Mouse (Mus musculus) MEL (cell line): ENCODE results near the gene Exoc3l2. TPM values are rescaled to one million over a fixed set of nuclear protein-coding genes. Genes with fewer than 3 reads are reported as not detected.

Experiments
- DNase-seq: peaks from one replicate; pipeline ENCODE4 v3.0.0; 2011; ENCODE audit warnings: low read depth, low spot score
- H3K27ac ChIP-seq: 2 replicates; pipeline ENCODE4 v1.5.1; 2012; ENCODE audit warnings: low read depth, mild to moderate bottlenecking, control low read depth, low read length, moderate library complexity; ENCODE audit not compliant: control insufficient read depth
- H3K27me3 ChIP-seq, 2 experiments: fragments of 150-350 bp in 1 of 2; sonication (generic) in 1 of 2; 2 replicates each; pipeline ENCODE4 v1.6.1; 2012; ENCODE audit warnings: low read length in 2 of 2, mild to moderate bottlenecking in 2 of 2, improper control_type of control experiment in 1 of 2, moderate library complexity in 1 of 2; ENCODE audit not compliant: insufficient read depth in 2 of 2, control insufficient read depth in 1 of 2
- H3K36me3 ChIP-seq, 2 experiments: 2 replicates each; pipeline ENCODE4 v1.6.1; 2012 to 2014; ENCODE audit warnings: low read length in 2 of 2, improper control_type of control experiment in 1 of 2, inconsistent platforms in 1 of 2, mild to moderate bottlenecking in 1 of 2; ENCODE audit not compliant: insufficient read depth in 2 of 2, control insufficient read depth in 1 of 2
- H3K4me1 ChIP-seq, 2 experiments: fragments of 150-350 bp in 1 of 2; sonication (generic) in 1 of 2; 2 replicates each; pipeline ENCODE4 v1.6.1; 2012; ENCODE audit warnings: low read length in 2 of 2, improper control_type of control experiment in 1 of 2, mild to moderate bottlenecking in 1 of 2; ENCODE audit not compliant: insufficient read depth in 2 of 2, control insufficient read depth in 1 of 2
- H3K4me3 ChIP-seq, 2 experiments: fragments of 150-350 bp in 1 of 2; sonication (generic) in 1 of 2; 2 replicates each; pipeline ENCODE4 v1.5.1; 2012; ENCODE audit warnings: low read depth in 2 of 2, low read length in 2 of 2, mild to moderate bottlenecking in 2 of 2, moderate library complexity in 2 of 2, control low read depth in 1 of 2, improper control_type of control experiment in 1 of 2; ENCODE audit not compliant: control insufficient read depth in 1 of 2, insufficient read depth in 1 of 2
- H3K79me2 ChIP-seq: 2 replicates; pipeline ENCODE4 v1.6.1; 2012; ENCODE audit warnings: mild to moderate bottlenecking, low read length, moderate library complexity; ENCODE audit not compliant: control insufficient read depth, poor library complexity, insufficient read depth
- H3K9ac ChIP-seq: 2 replicates; pipeline ENCODE4 v1.6.1; 2012; ENCODE audit warnings: low read depth, mild to moderate bottlenecking, control low read depth, low read length, moderate library complexity; ENCODE audit not compliant: control insufficient read depth, poor library complexity, severe bottlenecking
- H3K9me3 ChIP-seq: fragments of 150-350 bp; sonication (generic); replicated peaks from 2 replicates; pipeline ENCODE4 v1.6.1; 2012; ENCODE audit warnings: mild to moderate bottlenecking, low read length, improper control_type of control experiment, moderate library complexity; ENCODE audit not compliant: insufficient read depth
- CTCF ChIP-seq, 3 experiments: IDR thresholded peaks in 2 of 3; conservative IDR thresholded peaks in 1 of 3; 2 replicates each; pipeline ENCODE4 v1.5.1; 2011 to 2012; ENCODE audit warnings: low read length in 3 of 3, low read depth in 2 of 3, mild to moderate bottlenecking in 2 of 3, improper control_type of control experiment in 1 of 3, inconsistent platforms in 1 of 3, mixed read lengths in 1 of 3, moderate library complexity in 1 of 3; ENCODE audit not compliant: control insufficient read depth in 1 of 3, insufficient read depth in 1 of 3, poor library complexity in 1 of 3, severe bottlenecking in 1 of 3
- ELF1 ChIP-seq: IDR thresholded peaks from 2 replicates; pipeline ENCODE4 v1.6.1; 2014; ENCODE audit warnings: low read depth, mild to moderate bottlenecking, inconsistent platforms, low read length, improper control_type of control experiment, moderate library complexity
- EP300 ChIP-seq, 2 experiments: IDR thresholded peaks; 2 replicates each; pipeline ENCODE4 v1.6.1; 2011; ENCODE audit warnings: improper control_type of control experiment in 2 of 2, low read length in 2 of 2, low read depth in 1 of 2, mild to moderate bottlenecking in 1 of 2
- GABPA ChIP-seq: IDR thresholded peaks from 2 replicates; pipeline ENCODE4 v1.6.1; 2012; ENCODE audit warnings: low read depth, mild to moderate bottlenecking, inconsistent platforms, low read length, improper control_type of control experiment, moderate library complexity
- GATA1 ChIP-seq: IDR thresholded peaks from 2 replicates; pipeline ENCODE4 v1.6.1; 2011; ENCODE audit warnings: low read depth, low read length, improper control_type of control experiment
- HCFC1 ChIP-seq: IDR thresholded peaks from 2 replicates; pipeline ENCODE4 v1.6.1; 2012; ENCODE audit warnings: low read depth, mild to moderate bottlenecking, inconsistent platforms, low read length, improper control_type of control experiment, moderate library complexity
- KAT2A ChIP-seq: conservative IDR thresholded peaks from 2 replicates; pipeline ENCODE4 v1.6.1; 2012; ENCODE audit warnings: low read depth, low read length, improper control_type of control experiment, inconsistent platforms
- MAX ChIP-seq: IDR thresholded peaks from 2 replicates; pipeline ENCODE4 v1.6.1; 2011; ENCODE audit warnings: low read length, improper control_type of control experiment
- MAZ ChIP-seq: IDR thresholded peaks from 2 replicates; pipeline ENCODE4 v1.6.1; 2012; ENCODE audit warnings: low read depth, mild to moderate bottlenecking, inconsistent platforms, low read length, improper control_type of control experiment
- MXI1 ChIP-seq: IDR thresholded peaks from 2 replicates; pipeline ENCODE4 v1.6.1; 2011; ENCODE audit warnings: mild to moderate bottlenecking, low read depth, low read length, improper control_type of control experiment
- MYC ChIP-seq: IDR thresholded peaks from 2 replicates; pipeline ENCODE4 v1.6.1; 2011; ENCODE audit warnings: low read depth, mild to moderate bottlenecking, low read length, improper control_type of control experiment, moderate library complexity
- NELFE ChIP-seq: IDR thresholded peaks from 2 replicates; pipeline ENCODE4 v1.6.1; 2011; ENCODE audit warnings: low read depth, low read length, improper control_type of control experiment
- POLR2A ChIP-seq, 2 experiments: IDR thresholded peaks; 2 replicates each; pipeline ENCODE4 v1.6.1; 2011 to 2012; ENCODE audit warnings: low read length in 2 of 2, mild to moderate bottlenecking in 2 of 2, control low read depth in 1 of 2, improper control_type of control experiment in 1 of 2, low read depth in 1 of 2, moderate library complexity in 1 of 2; ENCODE audit not compliant: control insufficient read depth in 1 of 2, insufficient read depth in 1 of 2, poor library complexity in 1 of 2
- RCOR1 ChIP-seq: IDR thresholded peaks from 2 replicates; pipeline ENCODE4 v1.6.1; 2012; ENCODE audit warnings: low read depth, mild to moderate bottlenecking, inconsistent platforms, low read length, improper control_type of control experiment
- SIN3A ChIP-seq: IDR thresholded peaks from 2 replicates; pipeline ENCODE4 v1.6.1; 2012; ENCODE audit warnings: low read length, improper control_type of control experiment, inconsistent platforms
- TAL1 ChIP-seq: IDR thresholded peaks from 2 replicates; pipeline ENCODE4 v1.6.1; 2012; ENCODE audit warnings: mild to moderate bottlenecking, inconsistent platforms, low read length, moderate library complexity, mixed read lengths
- TBP ChIP-seq: IDR thresholded peaks from 2 replicates; pipeline ENCODE4 v1.8.0; 2011; ENCODE audit warnings: low read depth, low read length, improper control_type of control experiment
- UBTF ChIP-seq: IDR thresholded peaks from 2 replicates; pipeline ENCODE4 v1.6.1; 2012; ENCODE audit warnings: low read depth, mild to moderate bottlenecking, inconsistent platforms, low read length, improper control_type of control experiment, moderate library complexity, borderline replicate concordance; ENCODE audit not compliant: insufficient read depth
- ZKSCAN1 ChIP-seq: IDR thresholded peaks from 2 replicates; pipeline ENCODE4 v1.6.1; 2012; ENCODE audit warnings: low read depth, mild to moderate bottlenecking, inconsistent platforms, low read length, improper control_type of control experiment, moderate library complexity
- ZMIZ1 ChIP-seq: IDR thresholded peaks from 2 replicates; pipeline ENCODE4 v1.6.1; 2012; ENCODE audit warnings: low read depth, mild to moderate bottlenecking, inconsistent platforms, low read length, improper control_type of control experiment, moderate library complexity
- polyA plus RNA-seq, 2 experiments: library from polyadenylated mRNA; stranded (reverse) in 1 of 2; unstranded in 1 of 2; fragments of >175 nt in 1 of 2; fragments of >200 nt in 1 of 2; gene quantifications; 2 replicates each; pipeline versions ENCODE4 v1.2.1 to v1.2.4; 2012; ENCODE audit warnings: low replicate concordance in 2 of 2, low read depth in 1 of 2; ENCODE audit not compliant: insufficient read length in 2 of 2, insufficient read depth in 1 of 2, missing spikeins in 1 of 2
- total RNA-seq: library from RNA; depleted of rRNA; stranded (reverse); fragments of 300-350 nt; gene quantifications from 2 replicates; pipeline ENCODE4 v1.2.3, GENCODE M21; 2012

Gene Exoc3l2
- total and polyA plus RNA-seq, 3 experiments: 0.08 TPM; not detected in 1

GRCm38 (mm10) chr7:19457414-19458071 lies 5.6 kb upstream of the Exoc3l2 start:
- TF ChIP-seq RCOR1 (no peak), MXI1 (no peak), HCFC1 (no peak), UBTF (no peak)
- Histone ChIP-seq H3K4me1 (0 out of 4 replicates have a peak, but pooled peaks cover 0 to 8% of the 10 kb centered on the region in 2 experiments), H3K9ac (peak overlapping the region; percentile 83), H3K27me3 (no peaks in the 10 kb centered on the region), H3K36me3 (peaks cover 0 to 4% of the 10 kb centered on the region in 2 experiments; a peak in 1 of 4 replicates), H3K79me2 (peaks cover 7% of the 10 kb centered on the region), H3K27ac (no peak overlapping the region), H3K9me3 (no peaks in the 10 kb centered on the region), H3K4me3 (peak overlapping the region; percentile 81 to 99)
- DNase-seq: no peak

DNA sequence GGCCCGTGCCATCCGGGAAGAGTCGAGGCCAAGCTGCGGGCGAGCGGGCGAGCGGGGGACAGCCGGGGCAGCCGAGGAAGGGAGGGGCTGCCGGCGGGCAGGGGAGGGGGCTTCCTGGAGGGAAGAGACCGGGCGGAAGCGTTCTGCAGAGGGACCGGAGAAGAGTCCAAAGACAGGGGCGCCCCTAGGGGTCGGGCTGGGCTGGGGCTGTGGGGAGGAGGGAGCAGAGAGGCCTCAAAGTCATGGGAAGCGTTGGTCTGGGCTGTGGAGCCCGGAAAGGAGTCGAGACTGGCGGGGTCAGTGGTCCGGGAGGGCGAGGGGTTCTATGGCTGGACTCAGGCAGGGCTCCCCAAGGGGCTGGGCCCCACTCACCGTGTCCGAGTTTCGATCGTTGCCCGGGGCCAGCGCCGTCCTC lies 5.1 kb upstream of the Exoc3l2 start:
- Histone ChIP-seq H3K4me3 (peak overlapping the region; percentile 81 to 99), H3K27me3 (no peaks in the 10 kb centered on the region), H3K79me2 (peaks cover 7% of the 10 kb centered on the region), H3K4me1 (0 out of 4 replicates have a peak, but pooled peaks cover 0 to 8% of the 10 kb centered on the region in 2 experiments), H3K9me3 (no peaks in the 10 kb centered on the region), H3K9ac (peak overlapping the region; percentile 83), H3K36me3 (peaks cover 0 to 4% of the 10 kb centered on the region in 2 experiments; a peak in 1 of 4 replicates), H3K27ac (no peak overlapping the region)
- DNase-seq: peak; percentile 63
- TF ChIP-seq CTCF (IDR thresholded peaks at IDR 0.05 in 2 of 3, conservative IDR thresholded peaks at IDR 0.05 in 1 of 3; ENCODE audit: control insufficient read depth in 1 of 3, insufficient read depth in 1 of 3, low read depth in 2 of 3, low read length in 3 of 3, poor library complexity in 1 of 3, severe bottlenecking in 1 of 3) (peak in 2 of 3 experiments; percentile 28 to 50; a peak in 4 of 6 replicates), GATA1 (no peak), KAT2A (no peak)
- TF ChIP-seq, all 39 proteins: peak for 1

- Histone ChIP-seq H3K4me3 (peak within 1 kb of the TSS; percentile 81 to 99), H3K4me1 (0 out of 4 replicates have a peak, but pooled peaks cover 0 to 8% of the 10 kb centered on the region in 2 experiments), H3K27me3 (no peaks in the 10 kb centered on the region), H3K36me3 (peaks cover 0 to 4% of the 10 kb centered on the region in 2 experiments; a peak in 1 of 4 replicates), H3K9me3 (no peaks in the 10 kb centered on the region), H3K79me2 (peaks cover 7% of the 10 kb centered on the region), H3K27ac (no peak within 1 kb of the TSS), H3K9ac (peak within 1 kb of the TSS; percentile 83)
- peak; percentile 90 for DNase-seq
- TF ChIP-seq MYC: no peak
- no peak for TF ChIP-seq ZMIZ1
- TF ChIP-seq ZKSCAN1: no peak
- TF ChIP-seq TAL1: no peak
- TF ChIP-seq CTCF (IDR thresholded peaks at IDR 0.05 in 2 of 3, conservative IDR thresholded peaks at IDR 0.05 in 1 of 3; ENCODE audit: control insufficient read depth in 1 of 3, insufficient read depth in 1 of 3, low read depth in 2 of 3, low read length in 3 of 3, poor library complexity in 1 of 3, severe bottlenecking in 1 of 3): no peak
- no peak for TF ChIP-seq MAX
- TF ChIP-seq TBP: no peak
- peak; percentile 71; the same call in 1 of the 2 replicates for TF ChIP-seq HCFC1
- no peak for TF ChIP-seq EP300 (IDR thresholded peaks at IDR 0.05; ENCODE audit: low read depth in 1 of 2, low read length in 2 of 2)
- TF ChIP-seq SIN3A: peak; percentile 69; the same call in 1 of the 2 replicates
- no peak for TF ChIP-seq GATA1
- TF ChIP-seq MAZ: 0 out of 2 replicates have a peak, but pooled peaks have one; percentile 3
- peak in 1 of 2 experiments; percentile 26; a peak in 1 of 4 replicates for TF ChIP-seq POLR2A (IDR thresholded peaks at IDR 0.05; ENCODE audit: control insufficient read depth in 1 of 2, insufficient read depth in 1 of 2, low read depth in 1 of 2, low read length in 2 of 2, poor library complexity in 1 of 2)
- no peak for TF ChIP-seq RCOR1
- peak; percentile 23; the same call in 1 of the 2 replicates for TF ChIP-seq NELFE
- TF ChIP-seq ELF1: no peak
- no peak for TF ChIP-seq GABPA
- TF ChIP-seq MXI1: 0 out of 2 replicates have a peak, but pooled peaks have one; percentile 27
Observed at GRCm38 (mm10) chr7:19458591-19459111, 4.5 kb upstream of the Exoc3l2 start, which contains the start of gene Mark4. Mark4 (minus strand) TSS chr7:19458821.
